Comparison of ENCODE assay signal across 21 mouse cellular contexts in the genomic region with DNA sequence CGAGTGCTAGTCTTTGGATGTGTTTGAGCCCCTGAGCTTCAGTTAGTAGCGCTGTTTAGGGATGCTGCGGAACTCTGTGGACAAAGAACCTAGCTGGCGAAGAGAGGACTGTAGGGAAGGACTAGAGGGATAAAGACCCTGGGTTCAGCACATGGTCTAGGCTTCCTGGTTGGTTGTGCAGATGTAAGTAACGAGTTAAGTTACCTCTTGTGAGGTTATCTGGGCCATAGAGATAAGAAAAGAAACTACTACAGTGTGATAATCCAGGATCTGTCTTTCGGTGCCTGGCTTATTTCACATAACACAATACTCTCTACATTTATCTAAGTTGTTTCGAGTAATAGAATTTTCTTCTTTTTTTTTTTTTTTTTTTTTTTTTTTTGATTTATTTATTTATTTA. TPM values are rescaled to one million over a fixed set of nuclear protein-coding genes. Genes with fewer than 3 reads are reported as not detected.
DNase-seq lines count a peak whose midpoint lies in the region; ATAC-seq and TF ChIP-seq lines count a peak whose summit lies in the region.
"Had no signal": no experiment of that assay in that cellular context is flagged by ENCODE, and none has a peak within 500 bp of the region (broad histone marks: within the 10 kb centered on the region; RNA-seq: fewer than 3 reads in every experiment).

No protein-coding gene starts in this region.

- DNase-seq in heart, adult 2 months, result no peak
- peak; percentile 48 for DNase-seq in G1E (ENCODE audit: low spot score)
- DNase-seq in liver, embryonic 13.5 days, result no peak
- no peak for DNase-seq in liver, postnatal 0 days
- no peak for DNase-seq in gastrocnemius, postnatal 10 days
- no peak for DNase-seq in cerebellum, adult 8-10 months
- DNase-seq in kidney, postnatal 4 days, result no peak
- DNase-seq: adrenal gland, postnatal 10 days; cerebellum, adult 11 months; cerebellum, adult 9-10 months; cerebellum, postnatal 25 days; heart, adult 18-20 months; heart, postnatal 4 days had no signal

- H3K9ac ChIP-seq in heart, embryonic 12.5 days, result no peak overlapping the region
- no peak overlapping the region for H3K9ac ChIP-seq in heart, adult 2 months (ENCODE audit: low read depth, low read length)
- peak overlapping the region; percentile 41; the same call in 1 of the 2 replicates for H3K9ac ChIP-seq in liver, embryonic 13.5 days
- H3K9ac ChIP-seq in liver, postnatal 0 days (replicated peaks), result no peak overlapping the region
- H3K9ac ChIP-seq: embryonic facial prominence, embryonic 13.5 days; forebrain, embryonic 15.5 days; heart, embryonic 13.5 days; hindbrain, embryonic 12.5 days had no signal

- no peak for TF ChIP-seq EP300 in heart, adult 2 months (IDR thresholded peaks at IDR 0.05; ENCODE audit: insufficient read depth, low read depth, low read length)
- TF ChIP-seq EP300 in liver, postnatal 0 days (IDR thresholded peaks at IDR 0.05; ENCODE audit: low read depth), result peak; percentile 19; the same call in 1 of the 2 replicates

- 46% methylated on average over 7 of the region's 7 CpGs for WGBS in heart, embryonic 12.5 days
- WGBS in heart, adult 2 months, result 68% methylated on average over 7 of the region's 7 CpGs
- 40% methylated on average over 7 of the region's 7 CpGs for WGBS in liver, embryonic 13.5 days (ENCODE audit: insufficient replicate concordance)
- WGBS in liver, postnatal 0 days (ENCODE audit: insufficient replicate concordance), result 68% methylated on average over 7 of the region's 7 CpGs

- H3K27ac ChIP-seq in heart, embryonic 12.5 days (ENCODE audit: poor library complexity, severe bottlenecking), result no peak overlapping the region
- no peak overlapping the region for H3K27ac ChIP-seq in heart, adult 2 months
- H3K27ac ChIP-seq in liver, embryonic 13.5 days, result peak overlapping the region; percentile 73
- H3K27ac ChIP-seq in liver, postnatal 0 days (ENCODE audit: low read depth), result no peak overlapping the region
- H3K27ac ChIP-seq: embryonic facial prominence, embryonic 13.5 days; forebrain, embryonic 15.5 days; heart, embryonic 13.5 days; hindbrain, embryonic 12.5 days had no signal

- H3K79me2 ChIP-seq in heart, adult 2 months (replicated peaks; ENCODE audit: control insufficient read depth, insufficient read depth, low read length), result peaks cover 2% of the 10 kb centered on the region; the same call in 1 of the 2 replicates

- TF ChIP-seq POLR2A in heart, adult 2 months (IDR thresholded peaks at IDR 0.05; ENCODE audit: insufficient read depth, low read depth, low read length), result no peak

- H3K9me3 ChIP-seq in heart, embryonic 12.5 days (replicated peaks), result no peaks in the 10 kb centered on the region
- H3K9me3 ChIP-seq in G1E (replicated peaks), result no peaks in the 10 kb centered on the region
- no peaks in the 10 kb centered on the region for H3K9me3 ChIP-seq in liver, embryonic 13.5 days (replicated peaks)
- no peaks in the 10 kb centered on the region for H3K9me3 ChIP-seq in liver, postnatal 0 days (ENCODE audit: low read length)
- H3K9me3 ChIP-seq: embryonic facial prominence, embryonic 13.5 days; forebrain, embryonic 15.5 days; heart, embryonic 13.5 days; hindbrain, embryonic 12.5 days had no signal

- no peak for ATAC-seq in heart, embryonic 12.5 days (ENCODE audit: insufficient number of reproducible peaks, low FRiP score)
- peak; percentile 95 for ATAC-seq in G1E (ENCODE audit: extremely low read depth, insufficient number of reproducible peaks, low FRiP score, poor library complexity, severe bottlenecking)
- ATAC-seq in liver, embryonic 13.5 days (ENCODE audit: low read depth), result peak; percentile 81
- peak; percentile 43 for ATAC-seq in liver, postnatal 0 days
- ATAC-seq: forebrain, embryonic 15.5 days; hindbrain, embryonic 16.5 days; inflammation-experienced regulatory T-cells, adult 6 months had no signal

- H3K4me3 ChIP-seq in heart, embryonic 12.5 days, result no peak overlapping the region
- no peak overlapping the region for H3K4me3 ChIP-seq in heart, adult 2 months
- peak overlapping the region; percentile 52; the same call in 1 of the 2 replicates for H3K4me3 ChIP-seq in G1E (ENCODE audit: low read depth, low read length)
- H3K4me3 ChIP-seq in liver, embryonic 13.5 days (replicated peaks), result no peak overlapping the region
- H3K4me3 ChIP-seq in liver, postnatal 0 days (ENCODE audit: low read depth, low read length), result no peak overlapping the region
- H3K4me3 ChIP-seq: embryonic facial prominence, embryonic 13.5 days; forebrain, embryonic 15.5 days; heart, embryonic 13.5 days; hindbrain, embryonic 12.5 days had no signal

- H3K27me3 ChIP-seq in heart, embryonic 12.5 days (replicated peaks), result no peaks in the 10 kb centered on the region
- no peaks in the 10 kb centered on the region for H3K27me3 ChIP-seq in heart, adult 2 months (ENCODE audit: control insufficient read depth, insufficient read depth, low read length)
- H3K27me3 ChIP-seq in G1E (ENCODE audit: insufficient read depth, low read length), result no peaks in the 10 kb centered on the region
- no peaks in the 10 kb centered on the region for H3K27me3 ChIP-seq in liver, embryonic 13.5 days
- H3K27me3 ChIP-seq in liver, postnatal 0 days (ENCODE audit: insufficient read depth, low read length), result no peaks in the 10 kb centered on the region
- H3K27me3 ChIP-seq: CH12.LX; embryonic facial prominence, embryonic 13.5 days; forebrain, embryonic 15.5 days; heart, embryonic 13.5 days; hindbrain, embryonic 12.5 days had no signal

- H3K4me1 ChIP-seq in heart, embryonic 12.5 days (replicated peaks), result peaks cover 6% of the 10 kb centered on the region
- H3K4me1 ChIP-seq in heart, adult 2 months (ENCODE audit: control insufficient read depth, insufficient read depth, low read length), result no peaks in the 10 kb centered on the region; the same call in none of the 2 replicates
- peaks cover 74% of the 10 kb centered on the region for H3K4me1 ChIP-seq in G1E (ENCODE audit: insufficient read depth, low read depth, low read length)
- H3K4me1 ChIP-seq in liver, embryonic 13.5 days (replicated peaks), result peaks cover 48% of the 10 kb centered on the region
- peaks cover 13% of the 10 kb centered on the region; the same call in 1 of the 2 replicates for H3K4me1 ChIP-seq in liver, postnatal 0 days (ENCODE audit: insufficient read depth)
- H3K4me1 ChIP-seq: forebrain, embryonic 15.5 days had no signal

- intact Hi-C loops in heart, adult 2 months (cut with DNase I), result no loop called here

- TF ChIP-seq CTCF in heart, adult 2 months (IDR thresholded peaks at IDR 0.05), result no peak
- TF ChIP-seq CTCF in G1E (IDR thresholded peaks at IDR 0.05; ENCODE audit: low read depth, low read length), result no peak
- no peak for TF ChIP-seq CTCF in liver, postnatal 0 days (IDR thresholded peaks at IDR 0.05; ENCODE audit: low read depth)

- 0 out of 2 replicates have a peak overlapping the region, but pooled peaks have one; percentile 19 for H3K4me2 ChIP-seq in heart, embryonic 12.5 days
- 0 out of 2 replicates have a peak overlapping the region, but pooled peaks have one; percentile 10 for H3K4me2 ChIP-seq in liver, embryonic 13.5 days
- no peak overlapping the region for H3K4me2 ChIP-seq in liver, postnatal 0 days (ENCODE audit: low read depth, low read length)
- H3K4me2 ChIP-seq: embryonic facial prominence, embryonic 13.5 days; forebrain, embryonic 15.5 days; heart, embryonic 13.5 days; hindbrain, embryonic 12.5 days had no signal

- no peaks in the 10 kb centered on the region for H3K36me3 ChIP-seq in heart, embryonic 12.5 days
- no peaks in the 10 kb centered on the region for H3K36me3 ChIP-seq in heart, adult 2 months (ENCODE audit: control insufficient read depth, insufficient read depth, low read length)
- peaks cover 43% of the 10 kb centered on the region for H3K36me3 ChIP-seq in G1E (replicated peaks)
- peaks cover 8% of the 10 kb centered on the region; the same call in 1 of the 2 replicates for H3K36me3 ChIP-seq in liver, embryonic 13.5 days
- no peaks in the 10 kb centered on the region for H3K36me3 ChIP-seq in liver, postnatal 0 days (replicated peaks; ENCODE audit: insufficient read depth, low read length)
- H3K36me3 ChIP-seq: embryonic facial prominence, embryonic 13.5 days; forebrain, embryonic 15.5 days; hindbrain, embryonic 12.5 days had no signal

RNA-seq across cellular contexts. Expression of a gene that starts 6.2 kb away (rescaled TPM):
- polyA plus RNA-seq in heart, embryonic 12.5 days (2016; fragmentation: Nextera tagmentation; extraction: Ambion mirVana), result 22.8 and 26.8 TPM in 2 replicates
- total RNA-seq in heart, adult 2 months (2021), result 1 to 10 TPM; 7.7 to 9.3 TPM
- polyA plus RNA-seq in heart, adult 2 months (2012; rRNA removed), result 8.0 and 16.1 TPM in 2 replicates
- 46.5 and 53.1 TPM in 2 replicates for total RNA-seq in G1E (2014; fragmentation: Nextera tagmentation)
- 42.5 and 42.8 TPM in 2 replicates for total RNA-seq in G1E (2017)
- 1.5 and 1.7 TPM in 2 replicates for polyA plus RNA-seq in G1E (2012)
- polyA plus RNA-seq in liver, embryonic 13.5 days (2015; fragmentation: Nextera tagmentation; extraction: Ambion mirVana), result 30.6 and 32.9 TPM in 2 replicates
- polyA plus RNA-seq in liver, postnatal 0 days (2015; fragmentation: Nextera tagmentation; extraction: Ambion mirVana), result 13.2 and 14.0 TPM in 2 replicates
- 1 to 10 TPM; 7.1 to 9.8 TPM for total RNA-seq in gastrocnemius, postnatal 10 days (2021)

RNA-seq across cellular contexts. Expression of a gene that starts 6.4 kb away (rescaled TPM):
- 126 and 134 TPM in 2 replicates for polyA plus RNA-seq in heart, embryonic 12.5 days (2016; fragmentation: Nextera tagmentation; extraction: Ambion mirVana)
- total RNA-seq in heart, adult 2 months (2021), result 10 to 100 TPM; 89.7 to 99.9 TPM
- 14.7 and 23.8 TPM in 2 replicates for polyA plus RNA-seq in heart, adult 2 months (2012; rRNA removed)
- total RNA-seq in G1E (2014; fragmentation: Nextera tagmentation), result 287 and 299 TPM in 2 replicates
- 279 and 303 TPM in 2 replicates for total RNA-seq in G1E (2017)
- polyA plus RNA-seq in G1E (2012), result 67.6 and 70.2 TPM in 2 replicates
- polyA plus RNA-seq in liver, embryonic 13.5 days (2015; fragmentation: Nextera tagmentation; extraction: Ambion mirVana), result 94.7 and 121 TPM in 2 replicates
- 67.0 and 69.3 TPM in 2 replicates for polyA plus RNA-seq in liver, postnatal 0 days (2015; fragmentation: Nextera tagmentation; extraction: Ambion mirVana)
- total RNA-seq in gastrocnemius, postnatal 10 days (2021), result 10 to 100 TPM; 77.4 to 78.9 TPM

RNA-seq across cellular contexts. Expression of a gene that starts 50.6 kb away (rescaled TPM):
- polyA plus RNA-seq in heart, embryonic 12.5 days (2016; fragmentation: Nextera tagmentation; extraction: Ambion mirVana), result 18.1 and 19.0 TPM in 2 replicates
- 10 to 100 TPM in 1 of 2 experiments, 1 to 10 TPM in 1; 8.0 to 13.6 TPM for total RNA-seq in heart, adult 2 months (2021)
- polyA plus RNA-seq in heart, adult 2 months (2012; rRNA removed), result 6.2 and 7.3 TPM in 2 replicates
- 6.9 and 11.7 TPM in 2 replicates for total RNA-seq in G1E (2014; fragmentation: Nextera tagmentation)
- total RNA-seq in G1E (2017), result 22.7 and 26.1 TPM in 2 replicates
- 6.7 and 7.4 TPM in 2 replicates for polyA plus RNA-seq in G1E (2012)
- 12.7 and 13.7 TPM in 2 replicates for polyA plus RNA-seq in liver, embryonic 13.5 days (2015; fragmentation: Nextera tagmentation; extraction: Ambion mirVana)
- 6.8 and 7.5 TPM in 2 replicates for polyA plus RNA-seq in liver, postnatal 0 days (2015; fragmentation: Nextera tagmentation; extraction: Ambion mirVana)
- total RNA-seq in gastrocnemius, postnatal 10 days (2021), result 10 to 100 TPM in 1 of 2 experiments, 1 to 10 TPM in 1; 6.8 to 10.5 TPM

RNA-seq across cellular contexts. Expression of a gene that starts 59.5 kb away (rescaled TPM):
- polyA plus RNA-seq in heart, embryonic 12.5 days (2016; fragmentation: Nextera tagmentation; extraction: Ambion mirVana), result 15.5 and 19.5 TPM in 2 replicates
- total RNA-seq in heart, adult 2 months (2021), result 1 to 10 TPM; 7.0 to 7.8 TPM
- 1.4 and 3.9 TPM in 2 replicates for polyA plus RNA-seq in heart, adult 2 months (2012; rRNA removed)
- 343 and 370 TPM in 2 replicates for total RNA-seq in G1E (2014; fragmentation: Nextera tagmentation)
- 138 and 174 TPM in 2 replicates for total RNA-seq in G1E (2017)
- 34.1 and 35.2 TPM in 2 replicates for polyA plus RNA-seq in G1E (2012)
- 32.3 and 38.0 TPM in 2 replicates for polyA plus RNA-seq in liver, embryonic 13.5 days (2015; fragmentation: Nextera tagmentation; extraction: Ambion mirVana)
- 16.9 and 18.5 TPM in 2 replicates for polyA plus RNA-seq in liver, postnatal 0 days (2015; fragmentation: Nextera tagmentation; extraction: Ambion mirVana)
- 1 to 10 TPM; 5.8 to 9.0 TPM for total RNA-seq in gastrocnemius, postnatal 10 days (2021)
